Mouse (Mus musculus): ENCODE data around the gene Smug1.

The Smug1 gene

DNA sequence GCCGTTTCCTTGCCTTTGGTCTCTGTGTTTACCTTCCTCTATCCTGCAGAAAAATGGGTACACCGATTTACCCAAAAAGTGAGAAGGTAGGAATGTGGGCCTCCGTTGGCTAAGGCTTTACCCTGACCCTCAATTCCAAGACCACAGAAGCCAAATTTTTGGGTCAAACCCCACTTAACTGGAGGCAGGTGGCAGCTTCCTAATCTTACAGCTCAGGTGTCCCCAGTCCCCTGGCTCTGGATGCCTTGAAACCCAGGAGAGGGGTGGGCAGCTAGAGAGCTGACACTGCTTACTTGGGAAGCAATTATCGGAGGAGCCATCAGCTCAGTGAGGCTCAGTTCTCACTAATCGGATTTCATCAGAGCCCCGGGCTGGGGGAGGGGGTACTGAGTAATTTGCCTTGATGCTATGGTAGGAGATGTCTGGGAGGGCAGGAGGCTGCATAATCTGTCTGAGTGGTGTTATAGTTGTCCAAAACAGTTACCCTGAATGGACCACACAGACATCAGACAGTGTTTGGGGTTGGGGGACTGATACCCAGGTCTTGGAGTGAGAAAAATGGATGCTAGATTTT is at the start of gene Smug1:
Gene Smug1, minus strand, starts transcription at position 51 of the 574 bp plus-strand sequence.
- DNase-seq (ENCODE audit: low spot score), result no peak

DNA sequence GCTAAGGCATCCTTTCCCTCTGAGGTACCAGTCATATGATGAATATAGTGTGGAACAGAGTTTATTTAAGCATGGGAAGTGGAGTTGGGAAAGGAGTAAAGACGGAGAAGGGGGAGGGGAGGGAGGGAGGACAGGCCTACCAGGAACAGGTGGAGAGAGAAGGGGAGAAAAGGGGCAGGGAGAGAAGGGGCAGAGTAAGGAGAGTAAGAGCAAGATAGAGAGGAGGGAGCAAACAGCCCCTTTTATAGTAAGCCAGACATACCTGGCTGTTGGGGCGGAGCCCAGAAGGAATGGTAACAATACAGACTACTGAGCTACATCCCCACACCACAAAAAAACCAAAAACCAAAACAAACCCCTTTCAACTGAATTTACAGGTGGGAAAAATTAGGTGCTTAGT is 49.2 kb upstream of the Smug1 start:
- no peak for DNase-seq (ENCODE audit: low spot score)

GRCm38 (mm10) chr15:103214971-103215907 is 48.3 kb upstream of the Smug1 start:
- DNase-seq (ENCODE audit: low spot score), result peak; percentile 64

DNA sequence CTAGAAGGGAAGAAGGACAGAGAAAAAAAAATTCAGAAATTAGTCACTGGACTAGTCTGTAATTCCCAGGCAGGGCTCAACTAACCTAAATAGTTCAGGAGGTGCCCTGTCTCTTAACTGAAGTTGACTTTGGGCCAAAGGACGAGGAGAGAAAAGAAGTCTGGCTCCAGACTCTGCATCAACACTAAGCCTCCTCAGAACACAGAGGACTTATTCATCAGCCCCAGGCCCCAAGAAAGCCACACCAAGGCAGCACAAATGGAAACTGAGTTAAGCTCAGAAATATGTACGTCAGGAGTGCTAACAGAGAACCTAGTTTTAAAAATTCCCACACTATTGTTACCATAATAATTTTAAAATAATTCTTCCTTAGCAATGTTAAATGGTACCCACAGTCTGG is 47.3 kb upstream of the Smug1 start:
- no peak for DNase-seq (ENCODE audit: low spot score)

GRCm38 (mm10) chr15:103205156-103205555 is 38.3 kb upstream of the Smug1 start:
- DNase-seq (ENCODE audit: low spot score), result no peak

DNA sequence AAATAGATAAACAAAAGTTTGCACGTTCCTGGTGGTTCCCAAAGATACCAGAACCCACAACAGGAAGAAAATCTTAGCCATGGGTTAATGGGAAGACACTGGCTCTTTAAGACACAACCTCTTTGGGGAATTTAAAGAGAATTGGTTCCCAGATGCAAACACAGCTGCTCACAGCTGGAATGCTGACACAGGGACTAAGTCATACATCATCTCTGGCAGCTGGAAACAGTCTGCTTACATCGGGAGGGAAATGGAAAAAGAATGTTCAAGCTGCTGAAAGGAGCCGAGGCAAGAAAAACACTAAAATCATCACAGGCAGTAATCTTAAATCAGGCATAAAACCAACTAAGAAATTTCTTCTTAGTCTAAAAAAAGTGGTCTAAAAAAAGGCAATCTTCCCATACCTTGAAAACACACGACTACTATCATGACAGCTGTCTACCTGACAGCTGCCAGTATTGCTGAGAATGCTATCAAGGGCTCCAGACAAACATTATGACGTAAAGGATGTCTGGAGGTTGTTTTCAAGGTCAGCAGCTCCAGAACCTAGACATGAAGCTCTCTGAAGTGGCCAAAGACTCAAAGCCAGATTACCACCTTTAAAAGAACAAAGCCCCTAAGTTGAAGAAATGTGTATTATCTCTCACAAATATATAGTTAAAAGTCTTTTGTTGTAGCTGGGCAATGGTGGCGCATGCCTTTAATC is 35.3 kb upstream of the Smug1 start:
- no peak for DNase-seq (ENCODE audit: low spot score)

- DNase-seq (ENCODE audit: low spot score), result no peak
These were observed 30.9 kb upstream of the Smug1 start for GRCm38 (mm10) chr15:103197785-103198184.

DNA sequence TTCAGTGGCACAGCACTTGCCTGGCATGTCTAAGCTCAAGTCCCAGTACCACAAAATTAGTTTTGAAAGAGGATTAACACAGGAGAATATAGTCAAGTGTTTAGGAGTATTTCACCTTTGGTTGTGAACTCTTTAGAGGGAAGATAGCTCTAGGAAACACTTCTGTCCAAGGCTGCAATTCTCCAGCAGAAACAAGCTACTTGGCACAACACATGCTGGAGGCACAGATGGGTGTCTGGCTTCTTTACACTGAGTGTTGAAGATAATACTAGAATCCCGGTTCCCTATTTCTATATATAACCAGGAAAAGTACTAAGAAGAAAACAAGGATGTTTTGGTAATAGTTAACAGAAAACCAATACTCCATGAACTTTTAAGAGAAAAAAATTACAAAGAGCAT is 29.9 kb upstream of the Smug1 start:
- no peak for DNase-seq (ENCODE audit: low spot score)

- no peak for DNase-seq (ENCODE audit: low spot score)
These were observed 26.7 kb upstream of the Smug1 start for GRCm38 (mm10) chr15:103193606-103194005.

DNA sequence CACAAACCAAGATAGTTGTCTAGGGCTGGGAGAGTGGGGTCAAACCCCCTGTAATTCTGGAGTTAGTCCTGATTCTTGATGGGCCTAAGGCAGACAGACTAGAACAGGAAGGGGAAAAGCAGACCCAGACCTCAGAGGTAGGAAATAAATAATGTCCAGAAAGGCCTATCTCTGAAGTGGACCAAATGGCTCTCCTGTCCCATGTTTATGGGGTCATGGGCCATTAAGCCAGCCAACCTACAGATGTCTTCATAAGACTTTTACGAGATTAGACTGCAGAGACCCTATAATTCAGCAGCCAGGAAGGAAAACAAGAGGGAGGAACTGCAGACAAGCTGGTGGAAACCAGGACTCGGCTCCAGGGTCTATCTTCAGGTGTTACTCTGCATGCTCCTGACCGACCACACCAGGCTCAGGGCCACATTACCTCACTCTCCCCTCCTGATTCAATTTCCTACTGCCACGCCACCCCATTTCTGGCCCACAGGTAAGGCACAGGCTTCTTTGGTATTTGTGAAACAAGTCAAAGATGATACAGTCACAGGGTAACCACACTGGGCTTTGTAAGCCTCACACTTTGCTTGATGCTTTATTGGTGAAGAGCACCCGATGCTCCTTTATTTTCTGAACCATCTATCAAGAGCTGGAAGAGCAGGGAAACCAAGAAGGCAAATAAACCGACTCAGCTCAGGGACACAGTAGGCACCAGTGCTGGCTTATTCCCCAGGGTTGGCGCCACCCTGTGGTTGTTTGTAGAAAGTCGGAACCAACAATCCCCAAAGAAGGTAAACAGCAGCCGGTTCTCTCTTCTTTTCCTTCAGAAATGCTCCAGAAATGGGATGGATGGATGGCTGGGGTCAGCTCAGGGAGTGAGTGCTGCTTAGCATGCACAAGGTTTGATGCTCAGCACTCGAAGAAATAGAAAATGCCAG is 23.9 kb upstream of the Smug1 start:
- DNase-seq (ENCODE audit: low spot score), result no peak

GRCm38 (mm10) chr15:103190083-103190482 is 23.2 kb upstream of the Smug1 start:
- DNase-seq (ENCODE audit: low spot score), result no peak

- no peak for DNase-seq (ENCODE audit: low spot score)
These were observed 20.9 kb upstream of the Smug1 start for GRCm38 (mm10) chr15:103187803-103188202.

DNA sequence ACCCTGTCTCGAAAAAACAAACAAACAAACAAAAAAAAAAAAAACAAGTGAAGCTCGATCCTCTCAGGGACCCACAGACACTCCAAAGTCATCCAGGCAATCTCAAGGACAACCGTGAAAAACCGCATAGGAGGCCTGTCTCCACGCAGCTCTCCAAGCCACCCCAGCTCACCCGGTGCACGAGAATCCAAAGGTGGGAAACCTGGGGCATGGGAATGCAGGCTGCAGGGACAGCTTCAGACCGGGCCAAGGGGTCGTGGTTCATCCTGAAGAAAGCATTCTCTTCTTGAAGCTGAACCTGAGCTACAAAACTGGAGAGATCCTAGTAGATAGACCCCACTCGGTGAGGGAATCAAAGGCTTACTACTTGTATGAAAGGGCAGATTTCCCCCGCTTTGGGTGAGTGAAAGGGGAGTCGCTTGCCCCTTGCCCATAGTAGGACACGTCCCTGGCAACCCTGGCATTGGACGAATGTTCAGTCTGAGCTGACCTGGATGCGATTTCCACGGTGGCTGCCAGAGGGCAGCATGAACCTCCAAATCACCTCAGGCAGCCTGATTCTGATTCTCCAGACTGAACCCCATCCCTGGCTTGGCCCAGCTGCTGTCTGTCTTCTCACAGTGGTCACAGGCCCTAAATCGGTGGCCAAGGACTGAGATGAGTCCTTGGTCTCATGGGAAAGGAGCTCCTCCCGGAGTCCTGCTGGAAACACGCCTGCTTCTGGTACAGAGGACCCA is 18.7 kb upstream of the Smug1 start:
- no peak for DNase-seq (ENCODE audit: low spot score)

GRCm38 (mm10) chr15:103183651-103184610 is 17.0 kb upstream of the Smug1 start:
- no peak for DNase-seq (ENCODE audit: low spot score)

DNA sequence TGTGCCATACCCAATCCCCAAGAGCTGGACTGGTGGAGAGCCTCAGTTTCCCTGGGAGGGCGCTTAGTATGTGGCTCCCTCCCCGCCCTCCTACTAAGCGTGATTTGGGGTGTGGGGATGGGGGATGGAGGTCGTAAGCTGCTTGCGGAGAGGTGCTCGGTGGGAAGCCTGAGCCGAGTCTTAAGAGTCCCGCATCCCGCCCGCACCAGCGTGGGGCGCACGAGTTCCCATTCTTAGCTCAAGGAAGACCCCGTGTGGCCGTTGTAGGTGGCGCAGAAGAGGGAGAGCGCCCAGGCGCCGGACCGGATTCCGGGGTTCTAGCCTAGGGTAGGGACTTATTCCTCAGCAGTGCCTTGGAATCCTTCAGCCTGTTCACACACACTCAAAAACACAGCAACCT is 16.2 kb upstream of the Smug1 start:
- DNase-seq (ENCODE audit: low spot score), result peak; percentile 55

GRCm38 (mm10) chr15:103182166-103182790 is 15.4 kb upstream of the Smug1 start:
- peak; percentile 70 for DNase-seq (ENCODE audit: low spot score)

- no peak for DNase-seq (ENCODE audit: low spot score)
These were observed 13.5 kb upstream of the Smug1 start for GRCm38 (mm10) chr15:103180406-103180805.

DNA sequence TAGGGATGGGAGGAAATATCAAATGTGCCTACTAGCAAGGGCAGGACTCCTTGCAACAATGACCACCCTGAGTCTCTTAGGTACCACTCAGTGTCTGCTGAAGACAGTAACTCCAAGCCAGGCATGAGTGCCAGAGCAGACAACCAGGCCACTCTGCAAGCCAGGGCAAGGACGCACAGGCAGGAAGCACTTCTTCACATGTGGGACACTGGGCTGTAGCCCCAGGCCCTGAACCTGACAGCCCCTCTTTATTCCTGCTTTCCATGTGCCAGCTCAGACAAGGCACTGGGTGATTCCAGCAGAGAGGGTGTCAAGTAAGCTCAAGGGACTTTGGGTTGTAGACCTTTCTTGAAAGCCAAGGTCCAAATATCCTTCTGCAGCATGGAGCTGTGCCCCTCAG is 11.9 kb upstream of the Smug1 start:
- DNase-seq (ENCODE audit: low spot score), result no peak

DNA sequence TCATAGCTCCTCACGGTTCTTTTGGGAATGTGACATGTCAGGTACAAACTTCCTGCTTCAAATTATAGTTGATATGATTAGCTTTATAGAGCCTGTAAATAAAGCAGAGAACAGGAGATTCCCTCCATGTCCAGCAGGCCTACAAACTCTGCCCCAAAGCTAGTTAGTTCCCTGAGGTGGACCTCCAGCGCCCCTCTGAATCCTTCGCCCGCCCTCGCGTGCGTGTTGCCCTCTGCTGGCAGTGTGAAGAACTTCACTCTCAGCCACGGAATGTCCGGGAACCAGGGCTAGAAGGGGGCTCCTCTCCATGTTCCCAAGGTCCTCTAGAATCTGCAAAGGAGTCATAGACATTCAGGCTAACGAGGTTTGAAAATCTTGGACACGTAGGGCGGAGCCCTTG is 11.2 kb upstream of the Smug1 start:
- no peak for DNase-seq (ENCODE audit: low spot score)

All from c-Kit-positive CD71-positive TER-119-positive erythroid progenitor cells, embryonic 14.5 days (primary cell).